Mouse (Mus musculus): ENCODE data around the gene Slamf6. TPM values are rescaled to one million over a fixed set of nuclear protein-coding genes. Genes with fewer than 3 reads are reported as not detected.

Slamf6 gene
- polyA plus RNA-seq, 1 experiment from 2014 or later: not detected

- Histone ChIP-seq H3K4me1 (ENCODE audit: control insufficient read depth, insufficient read depth, low read length) (no peaks in the 10 kb centered on the region), H3K27ac (replicated peaks; ENCODE audit: low read depth, low read length) (no peak overlapping the region), H3K4me3 (ENCODE audit: low read depth, low read length) (no peak overlapping the region), H3K36me3 (ENCODE audit: control insufficient read depth, insufficient read depth, low read length) (no peaks in the 10 kb centered on the region), H3K4me2 (ENCODE audit: low read depth, severe bottlenecking) (no peak overlapping the region), H3K27me3 (ENCODE audit: control insufficient read depth, insufficient read depth, low read length) (no peaks in the 10 kb centered on the region), H3K9ac (ENCODE audit: low read length) (no peak overlapping the region), H3K9me3 (ENCODE audit: control insufficient read depth, low read length) (no peaks in the 10 kb centered on the region)
- no peak for DNase-seq (ENCODE audit: low spot score)
- 77% methylated on average over 5 of the region's 5 CpGs for WGBS
- ATAC-seq (ENCODE audit: insufficient number of reproducible peaks, low FRiP score, low TSS enrichment, low read depth): no peak
Measured at GRCm38 (mm10) chr1:171982170-171982569, 64.9 kb downstream of the Slamf6 start.

- Histone ChIP-seq H3K4me1 (ENCODE audit: control insufficient read depth, insufficient read depth, low read length) (no peaks in the 10 kb centered on the region), H3K27me3 (ENCODE audit: control insufficient read depth, insufficient read depth, low read length) (no peaks in the 10 kb centered on the region), H3K36me3 (ENCODE audit: control insufficient read depth, insufficient read depth, low read length) (no peaks in the 10 kb centered on the region), H3K4me2 (ENCODE audit: low read depth, severe bottlenecking) (no peak overlapping the region), H3K4me3 (ENCODE audit: low read depth, low read length) (no peak overlapping the region), H3K9me3 (ENCODE audit: control insufficient read depth, low read length) (no peaks in the 10 kb centered on the region), H3K27ac (replicated peaks; ENCODE audit: low read depth, low read length) (no peak overlapping the region), H3K9ac (ENCODE audit: low read length) (no peak overlapping the region)
- DNase-seq (ENCODE audit: low spot score): no peak
- no peak for ATAC-seq (ENCODE audit: insufficient number of reproducible peaks, low FRiP score, low TSS enrichment, low read depth)
- 83% methylated on average over 4 of the region's 4 CpGs for WGBS
Measured at GRCm38 (mm10) chr1:171982740-171983139, 65.4 kb downstream of the Slamf6 start.

GRCm38 (mm10) chr1:171983372-171984001 lies 66.2 kb downstream of the Slamf6 start:
- ATAC-seq (ENCODE audit: insufficient number of reproducible peaks, low FRiP score, low TSS enrichment, low read depth) (no peak), DNase-seq (ENCODE audit: low spot score) (no peak)
- Histone ChIP-seq H3K4me2 (ENCODE audit: low read depth, severe bottlenecking) (no peak overlapping the region), H3K4me3 (ENCODE audit: low read depth, low read length) (no peak overlapping the region), H3K4me1 (ENCODE audit: control insufficient read depth, insufficient read depth, low read length) (no peaks in the 10 kb centered on the region), H3K36me3 (ENCODE audit: control insufficient read depth, insufficient read depth, low read length) (no peaks in the 10 kb centered on the region), H3K27ac (replicated peaks; ENCODE audit: low read depth, low read length) (no peak overlapping the region), H3K9ac (ENCODE audit: low read length) (no peak overlapping the region), H3K9me3 (ENCODE audit: control insufficient read depth, low read length) (no peaks in the 10 kb centered on the region), H3K27me3 (ENCODE audit: control insufficient read depth, insufficient read depth, low read length) (no peaks in the 10 kb centered on the region)
- 82% methylated on average over 3 of the region's 3 CpGs for WGBS

GRCm38 (mm10) chr1:171984121-171984520 lies 66.8 kb downstream of the Slamf6 start:
- 92% methylated on average over 1 of the region's 1 CpGs for WGBS
- Histone ChIP-seq H3K9me3 (ENCODE audit: control insufficient read depth, low read length) (no peaks in the 10 kb centered on the region), H3K9ac (ENCODE audit: low read length) (no peak overlapping the region), H3K4me3 (ENCODE audit: low read depth, low read length) (no peak overlapping the region), H3K36me3 (ENCODE audit: control insufficient read depth, insufficient read depth, low read length) (no peaks in the 10 kb centered on the region), H3K27ac (replicated peaks; ENCODE audit: low read depth, low read length) (no peak overlapping the region), H3K4me1 (ENCODE audit: control insufficient read depth, insufficient read depth, low read length) (no peaks in the 10 kb centered on the region), H3K27me3 (ENCODE audit: control insufficient read depth, insufficient read depth, low read length) (no peaks in the 10 kb centered on the region), H3K4me2 (ENCODE audit: low read depth, severe bottlenecking) (no peak overlapping the region)
- ATAC-seq (ENCODE audit: insufficient number of reproducible peaks, low FRiP score, low TSS enrichment, low read depth) (no peak), DNase-seq (ENCODE audit: low spot score) (no peak)

- Histone ChIP-seq H3K4me2 (ENCODE audit: low read depth, severe bottlenecking) (no peak overlapping the region), H3K27ac (replicated peaks; ENCODE audit: low read depth, low read length) (no peak overlapping the region), H3K4me3 (ENCODE audit: low read depth, low read length) (no peak overlapping the region), H3K36me3 (ENCODE audit: control insufficient read depth, insufficient read depth, low read length) (no peaks in the 10 kb centered on the region), H3K4me1 (ENCODE audit: control insufficient read depth, insufficient read depth, low read length) (no peaks in the 10 kb centered on the region), H3K27me3 (ENCODE audit: control insufficient read depth, insufficient read depth, low read length) (no peaks in the 10 kb centered on the region), H3K9ac (ENCODE audit: low read length) (no peak overlapping the region), H3K9me3 (ENCODE audit: control insufficient read depth, low read length) (no peaks in the 10 kb centered on the region)
- DNase-seq (ENCODE audit: low spot score): no peak
- 73% methylated on average over 2 of the region's 2 CpGs for WGBS
- no peak for ATAC-seq (ENCODE audit: insufficient number of reproducible peaks, low FRiP score, low TSS enrichment, low read depth)
Measured at GRCm38 (mm10) chr1:171991883-171992282, 74.6 kb downstream of the Slamf6 start.

GRCm38 (mm10) chr1:171992901-171993530 lies 75.7 kb downstream of the Slamf6 start:
- Histone ChIP-seq H3K27me3 (ENCODE audit: control insufficient read depth, insufficient read depth, low read length) (no peaks in the 10 kb centered on the region), H3K4me2 (ENCODE audit: low read depth, severe bottlenecking) (no peak overlapping the region), H3K36me3 (ENCODE audit: control insufficient read depth, insufficient read depth, low read length) (no peaks in the 10 kb centered on the region), H3K4me3 (ENCODE audit: low read depth, low read length) (no peak overlapping the region), H3K9ac (ENCODE audit: low read length) (no peak overlapping the region), H3K27ac (replicated peaks; ENCODE audit: low read depth, low read length) (no peak overlapping the region), H3K9me3 (ENCODE audit: control insufficient read depth, low read length) (no peaks in the 10 kb centered on the region), H3K4me1 (ENCODE audit: control insufficient read depth, insufficient read depth, low read length) (no peaks in the 10 kb centered on the region)
- DNase-seq (ENCODE audit: low spot score): no peak
- WGBS: 86% methylated on average over 4 of the region's 4 CpGs
- ATAC-seq (ENCODE audit: insufficient number of reproducible peaks, low FRiP score, low TSS enrichment, low read depth): no peak

- 85% methylated on average over 2 of the region's 2 CpGs for WGBS
- no peaks in the 10 kb centered on the region for H3K4me1 ChIP-seq (ENCODE audit: control insufficient read depth, insufficient read depth, low read length)
Measured at GRCm38 (mm10) chr1:171994501-171994900, 77.2 kb downstream of the Slamf6 start.

GRCm38 (mm10) chr1:171994918-171995715 lies 77.8 kb downstream of the Slamf6 start:
- H3K27me3 ChIP-seq (ENCODE audit: control insufficient read depth, insufficient read depth, low read length): no peaks in the 10 kb centered on the region
- H3K27ac ChIP-seq (replicated peaks; ENCODE audit: low read depth, low read length): no peak overlapping the region
- no peaks in the 10 kb centered on the region for H3K4me1 ChIP-seq (ENCODE audit: control insufficient read depth, insufficient read depth, low read length)
- H3K4me3 ChIP-seq (ENCODE audit: low read depth, low read length): no peak overlapping the region
- WGBS: 85% methylated on average over 11 of the region's 11 CpGs
- no peak overlapping the region for H3K9ac ChIP-seq (ENCODE audit: low read length)
- H3K4me2 ChIP-seq (ENCODE audit: low read depth, severe bottlenecking): no peak overlapping the region
- ATAC-seq (ENCODE audit: insufficient number of reproducible peaks, low FRiP score, low TSS enrichment, low read depth) (no peak), DNase-seq (ENCODE audit: low spot score) (no peak)
- no peaks in the 10 kb centered on the region for H3K9me3 ChIP-seq (ENCODE audit: control insufficient read depth, low read length)
- no peaks in the 10 kb centered on the region for H3K36me3 ChIP-seq (ENCODE audit: control insufficient read depth, insufficient read depth, low read length)

More at GRCm38 (mm10) chr1:171994501-171994900, 77.2 kb downstream of the Slamf6 start:
- Histone ChIP-seq H3K27ac (replicated peaks; ENCODE audit: low read depth, low read length) (no peak overlapping the region), H3K4me3 (ENCODE audit: low read depth, low read length) (no peak overlapping the region), H3K4me2 (ENCODE audit: low read depth, severe bottlenecking) (no peak overlapping the region), H3K27me3 (ENCODE audit: control insufficient read depth, insufficient read depth, low read length) (no peaks in the 10 kb centered on the region), H3K36me3 (ENCODE audit: control insufficient read depth, insufficient read depth, low read length) (no peaks in the 10 kb centered on the region), H3K9me3 (ENCODE audit: control insufficient read depth, low read length) (no peaks in the 10 kb centered on the region), H3K9ac (ENCODE audit: low read length) (no peak overlapping the region)
- DNase-seq (ENCODE audit: low spot score) (no peak), ATAC-seq (ENCODE audit: insufficient number of reproducible peaks, low FRiP score, low TSS enrichment, low read depth) (no peak)
